Mouse (Mus musculus) adrenal gland, postnatal 10 days (tissue): ENCODE data around the gene Ypel2. TPM values are rescaled to one million over a fixed set of nuclear protein-coding genes. Genes with fewer than 3 reads are reported as not detected.

Source experiments
- DNase-seq: peaks from one replicate; pipeline ENCODE4 v3.0.0; 2021; ENCODE audit warnings: mixed read lengths
- total RNA-seq, 2 experiments: library from RNA; stranded (reverse); gene quantifications; 2 replicates each; pipeline ENCODE4 v1.2.3; 2021

Ypel2 gene
- total RNA-seq, 2 experiments from 2014 or later, result 16.1 to 28.3 TPM

DNA sequence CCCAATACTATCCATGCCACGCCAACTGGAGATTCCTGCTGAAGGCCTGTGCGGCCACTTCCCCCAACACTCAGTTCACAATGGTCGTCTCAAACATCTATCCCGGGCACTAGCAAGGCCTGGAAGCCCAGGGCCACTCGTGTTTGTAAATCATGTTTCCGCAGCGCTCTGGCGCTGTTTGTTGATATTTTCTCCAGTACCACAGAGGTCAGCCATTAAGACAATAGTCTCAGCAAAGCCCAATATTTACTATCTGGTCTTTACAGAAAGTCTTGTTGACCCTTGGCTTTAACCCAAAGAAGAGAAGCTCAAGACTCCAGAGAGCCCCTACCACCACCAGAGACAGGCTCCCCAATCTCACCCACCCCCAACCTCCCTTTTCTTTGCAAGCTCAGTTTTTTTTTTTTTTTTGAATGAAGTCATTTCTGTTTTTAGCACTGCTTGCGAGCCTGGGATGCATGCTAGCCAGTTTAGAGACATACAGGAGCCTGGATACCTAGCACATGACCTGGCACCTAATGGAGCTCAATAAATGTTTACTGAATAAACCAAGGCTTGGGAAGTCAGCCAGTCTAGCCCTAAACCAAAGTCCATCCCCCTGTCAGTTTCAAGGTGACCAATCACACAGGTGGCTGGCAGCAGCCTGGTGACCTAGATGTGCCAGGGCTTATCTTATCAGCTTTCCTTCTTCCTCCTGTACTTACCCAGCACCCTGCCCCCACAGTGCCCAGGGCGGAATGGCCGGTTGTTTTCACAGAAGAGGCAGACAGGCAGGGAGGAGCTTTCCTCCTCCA, 31.8 kb downstream of the Ypel2 start:
- peak; percentile 83 for DNase-seq

DNA sequence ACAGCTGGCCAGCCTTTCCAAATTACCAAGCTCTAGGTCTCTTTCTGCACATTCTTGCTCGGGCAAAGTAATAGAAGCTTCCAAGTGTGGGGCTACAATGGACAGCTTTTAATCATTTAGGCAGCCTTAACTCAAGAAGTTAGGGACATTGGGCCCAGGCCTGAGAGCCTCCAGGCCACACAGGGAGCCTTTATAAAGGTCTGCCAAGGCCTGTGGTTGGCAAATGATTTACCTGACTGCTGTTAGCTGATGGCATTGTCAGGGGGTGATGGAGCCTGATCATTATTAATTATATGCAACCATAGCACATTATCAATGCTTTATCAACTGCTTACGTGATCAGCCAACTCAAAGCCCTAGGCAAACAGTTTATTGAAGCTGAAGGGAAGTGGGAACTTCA, 33.2 kb downstream of the Ypel2 start:
- DNase-seq, result no peak

DNA sequence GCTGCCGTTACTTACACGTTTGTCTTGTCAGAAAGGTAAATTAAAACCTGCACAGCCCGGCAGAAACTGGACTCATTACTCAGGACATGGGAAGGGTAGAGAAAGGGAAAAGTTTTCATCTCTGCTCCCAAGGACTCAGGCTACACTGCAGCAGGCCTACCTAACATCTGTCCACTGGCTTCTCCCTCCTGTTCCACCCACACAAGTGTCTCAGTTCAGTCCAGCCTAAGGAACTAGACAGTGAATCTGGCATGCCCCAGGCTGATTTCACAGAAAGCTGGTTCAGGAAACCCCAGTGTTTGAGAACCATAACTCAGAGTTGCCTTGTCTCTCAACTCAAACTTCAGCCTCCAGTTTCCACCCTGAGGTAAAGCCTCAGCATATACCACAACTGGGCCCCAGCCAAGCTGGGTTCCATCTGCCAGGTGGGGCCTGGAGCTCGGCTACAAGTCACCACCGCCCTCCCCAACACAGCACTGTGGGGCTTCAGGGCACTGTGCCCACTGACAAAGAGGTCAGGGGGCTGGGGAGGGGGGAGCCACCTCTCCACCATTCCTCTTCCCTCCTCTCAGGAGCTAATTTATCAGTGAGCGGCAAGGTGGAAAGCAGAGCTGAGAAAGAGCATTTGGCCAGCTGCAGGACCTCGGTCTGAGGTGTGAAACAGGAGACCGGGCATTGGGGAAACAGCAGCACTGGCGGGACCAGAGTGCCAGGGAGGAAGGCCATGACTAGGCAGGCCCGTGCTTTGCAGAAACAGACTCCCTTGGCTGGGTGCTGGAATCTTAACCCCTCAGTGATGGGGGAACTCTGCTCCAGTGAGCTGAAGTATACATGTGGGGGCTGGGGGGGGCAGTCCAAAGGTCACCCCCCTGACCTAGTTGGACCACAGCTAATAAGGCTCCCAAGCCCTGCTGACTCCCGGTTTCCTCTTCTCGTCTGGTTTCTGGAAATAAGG, 34.5 kb downstream of the Ypel2 start:
- peak; percentile 54 for DNase-seq

DNA sequence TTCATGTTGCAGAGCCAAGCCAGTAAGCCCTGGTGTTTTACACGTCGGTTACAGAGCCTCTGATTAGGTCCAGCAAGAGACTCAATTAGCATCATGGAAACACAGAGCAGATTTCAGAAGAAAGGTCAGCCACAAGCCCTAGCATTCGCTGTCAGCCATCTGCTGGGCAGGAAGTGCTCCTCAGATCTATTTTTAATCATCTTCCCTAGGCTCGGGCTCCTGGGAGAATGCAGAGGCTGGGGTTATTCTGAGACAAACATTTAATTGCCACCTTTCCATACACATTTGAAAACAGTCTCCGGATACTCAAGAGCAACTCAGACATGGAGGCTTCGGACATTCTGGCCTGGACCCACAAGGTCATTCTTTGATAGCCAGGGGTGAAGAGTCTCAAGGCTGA, 35.3 kb downstream of the Ypel2 start:
- no peak for DNase-seq

DNA sequence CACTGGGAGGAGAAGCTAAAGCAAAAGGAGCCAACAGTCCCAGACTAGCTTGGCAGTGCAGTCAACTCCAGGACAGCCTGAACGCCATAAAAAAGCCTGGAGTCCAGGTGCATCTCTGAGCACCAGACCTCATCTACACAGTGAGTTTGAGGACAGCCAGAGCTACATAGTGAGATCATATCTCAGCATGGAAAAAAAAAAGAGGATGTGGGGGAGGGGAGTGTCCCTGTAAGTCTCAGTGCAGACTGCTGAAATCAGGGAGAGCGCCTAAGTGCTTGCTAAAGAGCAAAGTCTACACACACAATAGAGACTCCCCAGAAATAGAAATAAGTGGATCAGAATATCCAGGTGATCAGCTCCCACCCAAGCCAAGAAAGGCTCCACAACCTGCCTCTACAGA, 37.1 kb downstream of the Ypel2 start:
- no peak for DNase-seq

DNA sequence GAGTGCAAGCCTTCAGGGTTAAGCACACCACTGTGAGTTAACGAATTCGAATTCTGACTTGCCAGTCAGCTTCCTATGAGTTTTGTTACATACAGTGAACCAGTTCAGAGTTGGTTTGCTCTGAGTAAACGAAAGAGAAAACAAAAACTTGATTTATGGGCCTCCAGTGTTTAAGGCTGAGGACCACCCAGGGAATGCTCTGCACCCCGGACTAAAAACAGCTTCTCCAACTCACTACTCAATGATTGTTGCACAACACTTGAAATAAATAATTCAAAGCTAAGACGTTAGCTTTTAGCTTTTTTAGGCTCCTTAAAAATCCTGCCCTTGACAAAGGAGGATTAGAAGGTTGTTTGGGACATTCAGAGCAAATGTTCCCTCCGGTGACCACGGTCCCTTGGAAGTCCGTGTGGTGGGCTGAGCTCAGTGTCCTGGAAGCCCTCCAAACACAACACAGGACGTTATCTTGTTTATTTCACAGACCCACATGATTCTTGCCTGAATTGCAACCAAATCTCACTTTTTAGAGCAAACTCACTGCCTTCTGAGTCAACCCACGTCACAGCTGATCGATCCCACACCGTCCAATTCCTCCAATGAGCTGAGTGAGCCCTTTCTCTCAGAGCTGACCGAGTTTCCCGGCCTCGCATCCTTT, 38.8 kb downstream of the Ypel2 start:
- DNase-seq, result peak; percentile 50

DNA sequence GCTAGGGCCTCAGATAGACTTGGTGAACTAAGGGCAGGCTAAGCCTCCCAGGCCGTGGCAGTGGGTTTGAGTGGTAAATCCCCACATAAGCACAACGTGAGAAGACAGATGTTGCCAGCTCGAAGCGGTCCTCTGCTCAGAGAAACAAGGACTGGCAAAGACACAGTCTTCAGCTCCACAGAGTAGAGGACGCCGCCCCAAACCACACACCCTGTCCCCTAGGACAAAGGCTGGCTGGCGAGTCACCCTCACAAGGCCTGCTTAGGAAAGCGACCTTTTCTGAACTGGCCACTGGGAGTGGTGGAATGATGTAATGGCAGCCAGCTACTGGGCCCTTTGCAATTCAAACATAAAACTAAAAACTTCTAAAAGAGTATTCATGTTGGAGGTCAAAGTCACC, 40.4 kb downstream of the Ypel2 start:
- DNase-seq, result peak; percentile 76

DNA sequence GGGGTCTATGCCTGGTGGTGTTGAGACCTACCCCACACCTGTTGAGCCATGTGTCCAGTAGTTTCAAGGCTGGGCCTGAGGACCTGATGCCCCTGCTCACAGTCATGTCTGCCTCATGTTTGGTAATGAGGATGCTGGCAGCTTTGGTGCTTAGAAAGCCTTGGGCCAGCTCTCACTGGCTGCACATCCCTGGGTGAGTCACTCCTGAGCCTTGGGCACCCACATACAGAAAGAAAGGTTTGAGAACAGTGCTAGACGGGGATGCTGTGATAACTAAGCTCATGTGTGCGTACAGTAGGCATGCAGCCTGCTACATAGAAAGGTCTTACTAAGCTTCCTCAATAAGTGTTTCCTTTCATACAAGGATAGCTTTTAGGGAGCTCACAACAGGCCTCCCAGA, 40.8 kb downstream of the Ypel2 start:
- DNase-seq, result peak; percentile 55

DNA sequence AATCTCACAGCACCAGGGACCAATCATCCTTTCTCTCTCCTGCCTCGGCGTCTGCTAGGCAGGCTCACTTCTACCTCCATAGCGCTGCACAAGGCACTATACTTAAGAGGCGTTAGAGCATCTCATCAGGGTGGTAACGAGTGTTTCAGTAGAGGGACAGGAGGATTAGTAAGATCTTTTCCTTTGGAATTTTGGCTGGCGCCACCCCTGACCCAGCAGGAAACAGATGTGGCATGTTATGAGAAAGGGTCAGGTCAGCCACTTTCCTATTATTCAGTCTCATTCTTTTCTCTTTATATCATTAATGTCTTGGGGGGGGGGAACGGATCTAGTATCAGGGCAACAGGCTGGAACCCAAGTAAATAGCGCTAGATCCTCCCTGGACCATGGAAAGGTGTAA, 41.8 kb downstream of the Ypel2 start:
- no peak for DNase-seq

DNA sequence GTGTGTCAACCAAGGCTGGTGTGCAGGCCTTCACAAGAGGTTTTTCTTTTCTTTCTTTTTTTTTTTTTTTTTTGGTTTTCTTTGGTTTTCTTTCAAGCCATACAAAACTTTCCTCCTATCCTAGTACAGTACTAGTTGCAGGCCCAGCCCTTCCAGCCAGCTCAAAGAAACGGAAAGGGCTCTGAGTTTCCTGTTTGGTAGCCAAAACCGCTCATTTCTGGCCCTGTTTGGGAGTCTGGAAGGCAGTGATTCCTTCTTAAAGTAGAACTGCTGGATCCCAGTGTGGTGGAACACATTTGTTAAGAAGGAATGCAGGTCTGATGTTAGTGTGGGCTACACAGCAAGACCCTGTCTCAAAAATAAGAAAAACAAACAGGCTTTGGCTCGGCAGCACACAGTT, 43.0 kb downstream of the Ypel2 start:
- DNase-seq, result no peak

DNA sequence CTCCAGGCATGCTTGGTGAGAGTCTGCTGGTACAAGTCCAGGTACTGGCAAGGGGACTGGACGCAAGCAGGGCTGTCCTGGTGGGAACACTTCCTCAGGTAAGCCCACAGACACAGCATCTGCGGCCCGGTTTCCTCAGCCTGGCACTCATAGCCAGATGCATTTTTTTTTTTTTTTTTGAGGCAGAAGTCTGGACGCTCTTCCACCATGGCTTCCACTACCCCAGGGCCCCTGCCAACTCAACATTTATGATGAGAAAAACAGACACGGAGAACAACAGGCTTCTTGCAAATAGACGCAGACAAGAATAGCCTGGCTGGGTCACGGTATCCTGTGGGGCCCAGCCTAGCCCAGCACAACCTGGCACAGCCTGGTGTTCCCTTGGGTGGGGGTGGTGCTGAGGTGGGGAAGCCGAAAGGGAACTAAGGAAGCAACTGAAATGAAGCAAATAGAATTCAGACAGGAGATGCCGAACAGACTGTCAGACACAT, 43.5 kb downstream of the Ypel2 start:
- DNase-seq, result peak; percentile 47

DNA sequence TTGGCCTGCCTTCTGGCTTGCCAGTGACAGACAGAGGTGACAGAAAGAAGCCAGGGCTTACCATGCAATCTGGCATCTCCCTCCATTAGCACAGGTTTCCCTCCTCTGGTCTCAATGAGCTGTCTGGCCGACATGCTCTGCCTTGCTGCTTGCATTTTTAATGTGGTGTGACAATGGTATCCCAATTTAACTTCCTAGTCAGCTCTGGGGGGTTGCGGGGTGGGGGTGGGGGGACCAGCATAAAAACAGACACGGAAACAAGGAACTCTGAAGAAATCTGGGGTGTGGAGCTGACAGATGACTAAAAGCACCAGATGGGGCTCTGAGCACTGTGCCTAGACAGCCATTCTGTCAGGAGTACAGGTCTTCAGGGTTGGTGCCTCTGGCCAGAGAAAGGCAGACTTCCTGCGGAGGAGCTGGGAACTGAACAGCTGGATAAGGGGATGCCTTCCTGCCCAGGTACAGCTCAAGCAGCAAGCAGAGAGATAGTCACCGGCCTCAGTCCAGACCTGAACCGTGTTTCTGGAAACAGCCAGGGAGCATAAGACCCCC, 46.8 kb downstream of the Ypel2 start:
- no peak for DNase-seq

DNA sequence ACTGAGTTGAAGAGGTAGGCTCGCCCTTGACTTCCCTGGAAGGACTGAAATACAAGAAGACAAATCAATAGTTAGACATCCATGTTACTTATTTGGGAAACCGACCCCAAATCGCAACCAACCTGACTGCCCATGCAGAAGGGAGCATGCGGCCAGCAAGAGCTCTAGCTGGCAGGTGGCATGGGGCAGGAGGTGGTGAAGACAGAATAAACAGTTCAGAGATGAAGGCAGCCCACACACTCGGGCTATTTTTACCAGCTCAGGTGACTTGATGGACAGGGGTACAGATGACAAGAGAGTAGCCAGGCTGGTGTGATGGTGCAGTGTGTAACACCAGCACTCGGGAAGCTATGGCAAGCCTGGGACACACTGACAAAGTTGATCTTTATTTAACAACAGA, 47.6 kb downstream of the Ypel2 start:
- DNase-seq, result no peak

DNA sequence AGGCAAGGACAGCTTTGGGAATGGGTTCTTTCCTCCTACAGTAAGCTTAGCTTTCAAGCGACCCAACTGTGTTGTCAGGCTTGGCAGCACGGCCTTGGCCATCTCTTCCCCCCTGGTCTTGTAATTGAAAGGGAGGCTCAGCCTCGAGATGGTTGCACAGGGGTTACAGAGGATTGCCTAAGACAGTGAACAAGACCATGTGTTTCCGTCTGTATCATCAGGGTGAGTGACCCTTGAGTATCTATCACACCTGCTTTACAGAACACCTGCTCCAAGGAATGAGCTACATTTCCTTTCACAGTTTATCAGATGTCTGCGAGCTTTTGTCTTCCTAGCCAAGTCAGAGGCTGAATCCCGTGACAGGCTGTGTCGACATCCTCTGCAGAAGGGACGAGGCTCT, 48.4 kb downstream of the Ypel2 start:
- no peak for DNase-seq

DNA sequence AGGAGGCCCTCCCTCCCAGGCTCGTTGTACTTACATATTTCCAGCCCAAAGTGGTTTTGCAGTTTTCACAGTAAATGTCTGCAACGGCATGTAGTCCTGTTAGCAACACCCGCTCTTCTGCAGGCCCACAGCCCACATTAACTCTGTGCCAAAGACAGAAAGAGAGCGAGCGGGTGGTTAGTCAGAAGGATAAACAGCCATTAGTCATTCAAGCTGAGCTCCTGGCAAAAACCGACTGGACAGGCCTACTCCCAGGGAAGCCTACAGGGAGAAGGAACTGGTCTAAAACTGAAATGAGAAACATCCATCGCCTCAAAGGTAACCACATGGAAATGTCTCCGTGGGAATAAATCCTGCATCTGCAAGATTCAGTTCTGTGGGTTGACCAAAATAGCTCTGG, 49.0 kb downstream of the Ypel2 start:
- no peak for DNase-seq

DNA sequence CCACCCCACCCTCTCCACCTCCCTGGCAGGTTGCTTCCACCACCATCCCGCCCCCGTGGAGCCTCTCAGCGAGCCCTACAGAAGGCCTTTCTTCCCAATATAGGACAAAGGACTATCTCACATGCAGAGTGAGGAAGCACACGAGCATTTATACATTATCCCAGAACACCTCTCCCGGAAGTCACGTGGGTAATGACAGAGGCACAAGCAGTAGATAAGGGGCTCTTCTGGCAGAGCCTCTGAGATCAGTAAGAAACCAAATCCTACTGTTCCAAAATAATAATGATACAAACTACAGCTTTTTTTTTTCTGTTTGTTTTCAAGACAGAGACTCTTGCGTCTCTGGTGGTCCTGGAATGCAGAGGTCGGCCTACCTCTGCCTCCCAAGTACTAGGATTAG, 51.6 kb downstream of the Ypel2 start:
- no peak for DNase-seq

DNA sequence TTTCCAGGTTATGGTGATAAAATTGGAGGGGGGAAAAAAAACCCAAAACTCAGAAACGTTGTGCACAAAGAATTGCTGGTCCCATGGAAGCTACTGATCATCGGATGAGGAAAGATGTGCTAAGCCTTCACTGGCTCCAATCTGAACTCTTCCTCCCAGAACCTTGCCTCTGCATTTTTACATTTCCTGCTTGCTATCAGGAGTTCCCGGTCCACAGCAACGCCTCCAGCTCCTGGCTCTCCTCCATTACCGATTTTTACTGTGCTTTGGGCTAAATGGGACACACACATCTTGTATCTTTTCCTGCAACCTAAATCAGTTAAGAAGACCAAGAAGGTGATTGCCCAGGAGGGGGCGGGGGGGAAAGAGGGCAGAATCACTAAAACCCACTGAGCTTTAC, 54.0 kb downstream of the Ypel2 start:
- no peak for DNase-seq

DNA sequence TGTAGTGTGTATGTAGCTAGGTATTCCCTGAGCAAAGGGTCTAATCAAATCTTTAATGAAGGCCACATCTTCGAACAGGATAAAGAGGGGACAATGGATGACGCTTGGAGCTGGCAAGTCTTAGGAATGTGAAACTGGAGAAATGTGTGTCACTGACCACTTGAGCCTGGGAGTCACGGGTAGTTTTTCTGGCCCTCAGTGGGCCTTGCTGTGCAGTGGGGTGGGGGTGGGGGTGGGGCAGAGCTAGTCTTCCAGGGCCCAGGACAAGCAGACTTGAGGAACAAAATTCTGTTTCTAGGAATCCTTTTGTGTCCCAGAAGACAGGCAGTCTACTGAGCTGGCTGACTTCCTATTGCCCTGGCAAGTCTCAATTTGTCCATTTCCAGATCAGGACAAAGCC, 55.0 kb downstream of the Ypel2 start:
- DNase-seq, result no peak

DNA sequence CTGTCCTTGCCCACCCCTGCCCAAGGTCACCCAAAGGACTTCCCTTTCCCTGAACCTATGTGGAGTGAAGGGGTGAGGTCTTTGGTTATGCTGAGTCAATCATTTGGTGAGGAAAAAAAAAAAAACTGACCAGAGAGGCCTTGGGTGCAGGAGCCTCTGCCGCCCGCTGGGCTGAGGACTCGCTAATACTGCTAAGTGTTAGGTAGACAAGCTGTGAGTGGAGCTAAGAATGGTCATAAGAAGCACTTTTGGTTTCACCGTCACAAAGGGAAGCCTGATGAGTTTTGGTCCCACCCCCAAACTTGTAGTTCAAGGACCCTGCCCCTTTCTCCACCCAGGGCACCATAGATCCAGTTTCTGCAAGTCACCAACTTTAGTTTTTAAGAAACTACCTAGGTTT, 55.4 kb downstream of the Ypel2 start:
- DNase-seq, result no peak

DNA sequence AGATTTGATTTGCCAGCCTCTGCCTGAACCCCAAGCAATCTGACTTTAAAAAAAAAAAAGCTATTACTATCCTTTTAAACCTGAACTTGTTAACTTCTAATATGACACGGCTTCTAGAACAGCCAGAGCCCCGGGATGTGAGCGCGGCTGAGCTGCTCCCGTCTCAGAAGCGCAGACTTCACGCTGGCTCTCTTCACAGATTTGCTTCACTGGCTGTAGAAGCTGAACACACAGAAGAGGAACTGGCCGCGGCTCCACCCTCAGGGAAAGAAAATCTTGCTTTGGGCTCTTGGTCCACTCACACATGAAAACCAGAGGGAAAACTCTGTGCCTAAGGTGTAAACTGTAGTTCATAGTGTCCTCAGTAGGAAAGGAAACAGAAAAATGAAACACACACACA, 56.6 kb downstream of the Ypel2 start:
- DNase-seq, result no peak

DNA sequence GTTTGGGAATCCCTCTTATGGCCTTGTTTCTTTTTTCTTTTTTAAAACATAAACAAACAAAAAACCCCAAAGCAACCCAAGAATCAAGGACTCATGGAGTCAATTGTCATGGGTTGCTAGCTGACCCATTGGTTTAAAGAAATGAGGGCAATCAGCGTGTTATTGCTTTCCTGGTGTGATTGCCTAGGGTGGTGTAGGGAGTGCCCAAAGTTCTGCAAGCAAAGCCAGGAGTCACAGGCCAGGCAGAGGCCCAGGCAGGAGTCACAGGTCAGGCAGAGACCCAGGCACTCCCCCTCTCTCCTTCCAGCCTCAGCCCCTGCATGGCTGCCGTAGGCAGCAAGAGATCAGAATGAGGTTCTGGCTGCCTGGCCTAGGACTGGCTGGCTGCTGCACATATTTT, 58.6 kb downstream of the Ypel2 start:
- DNase-seq, result no peak

DNA sequence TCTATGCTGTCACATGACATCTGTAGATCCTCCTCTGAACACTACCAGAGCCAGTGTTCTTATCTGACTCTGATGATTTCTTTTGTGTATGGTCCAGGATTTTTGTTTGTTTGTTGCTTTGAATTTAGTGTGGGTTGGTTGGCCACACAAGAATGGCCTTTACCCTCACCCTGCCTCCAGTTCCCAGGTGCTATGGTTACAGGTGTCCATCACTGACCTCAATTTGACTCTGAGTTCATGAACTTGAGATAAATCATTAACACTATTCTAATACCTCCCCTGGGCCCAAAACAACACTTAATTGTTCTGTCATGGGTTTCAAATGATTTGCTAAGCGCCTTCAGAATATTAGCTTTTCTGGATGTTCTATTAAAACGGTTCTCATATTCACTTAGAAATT, 61.3 kb downstream of the Ypel2 start:
- DNase-seq, result no peak
